Comparison of ENCODE assay signal across 8 mouse cellular contexts in the genomic region with DNA sequence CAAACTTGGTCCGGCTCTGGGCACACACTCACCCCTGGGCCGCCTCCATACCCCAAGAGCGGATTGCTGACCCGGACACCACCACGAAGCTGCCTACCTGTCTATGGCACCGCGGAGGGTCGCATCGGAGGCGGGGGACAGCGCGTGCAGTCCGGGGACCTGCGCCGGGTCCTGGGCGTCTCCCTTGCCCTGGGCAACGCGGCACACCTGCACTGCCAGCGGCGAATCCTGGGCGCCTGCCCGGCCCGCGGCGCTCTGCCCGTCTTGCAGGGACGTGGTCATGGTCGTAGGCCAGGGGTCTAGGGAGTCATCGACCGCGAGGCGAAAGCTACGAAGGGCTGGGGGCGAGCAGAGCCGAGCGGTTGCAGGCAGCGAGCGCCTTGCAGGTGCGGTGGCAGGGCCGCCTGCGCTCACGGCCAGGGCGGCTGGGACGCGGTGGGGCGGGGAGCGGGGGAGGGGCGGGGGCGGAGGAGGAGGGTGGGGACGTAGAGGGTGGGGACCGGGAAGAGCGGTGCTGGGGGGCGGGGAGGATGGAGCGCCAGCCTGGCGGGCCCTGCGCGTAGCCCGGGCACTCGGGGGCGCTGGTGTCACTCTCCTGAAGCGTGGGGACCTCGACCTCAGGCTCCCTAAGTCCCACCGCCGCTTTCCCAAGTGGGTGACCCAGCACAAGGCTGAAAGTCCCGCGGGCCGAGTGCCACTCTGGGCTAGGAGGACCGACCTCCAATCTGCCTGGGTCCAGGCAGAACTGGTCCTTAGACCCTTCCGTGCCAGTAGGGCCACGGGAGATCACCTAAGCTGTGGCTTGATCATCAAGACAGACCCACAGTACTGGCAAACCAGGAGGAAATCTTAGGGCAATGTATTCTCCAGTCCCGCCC. TPM values are rescaled to one million over a fixed set of nuclear protein-coding genes. Genes with fewer than 3 reads are reported as not detected.
DNase-seq lines count a peak whose midpoint lies in the region; ATAC-seq and TF ChIP-seq lines count a peak whose summit lies in the region.

No protein-coding gene starts in this region.

- no peak for TF ChIP-seq EP300 in liver, postnatal 0 days (IDR thresholded peaks at IDR 0.05; ENCODE audit: low read depth)

- peak overlapping the region; percentile 88 for H3K4me3 ChIP-seq in E14TG2a.4 (replicated peaks; ENCODE audit: low read length)
- peak overlapping the region; percentile 68 for H3K4me3 ChIP-seq in forebrain, embryonic 13.5 days
- H3K4me3 ChIP-seq in heart, embryonic 16.5 days (ENCODE audit: low read length): peak overlapping the region; percentile 93
- peak overlapping the region; percentile 71 for H3K4me3 ChIP-seq in liver, postnatal 0 days (ENCODE audit: low read depth, low read length)
- peak overlapping the region; percentile 76 for H3K4me3 ChIP-seq in olfactory bulb, adult 2 months (ENCODE audit: insufficient read depth, low read depth, low read length)

- H3K27ac ChIP-seq in forebrain, embryonic 13.5 days: no peak overlapping the region
- H3K27ac ChIP-seq in heart, embryonic 16.5 days (ENCODE audit: low read length): peak overlapping the region; percentile 89
- H3K27ac ChIP-seq in liver, postnatal 0 days (ENCODE audit: low read depth): peak overlapping the region; percentile 66
- H3K27ac ChIP-seq in olfactory bulb, adult 2 months (ENCODE audit: insufficient read depth, low read depth, low read length): peak overlapping the region; percentile 59

- no peak for TF ChIP-seq CTCF in E14TG2a.4 (conservative IDR thresholded peaks at IDR 0.05; ENCODE audit: low read length)
- TF ChIP-seq CTCF in liver, postnatal 0 days (IDR thresholded peaks at IDR 0.05; ENCODE audit: low read depth): peak; percentile 52
- 0 out of 2 replicates have a peak, but pooled peaks have one; percentile 34 for TF ChIP-seq CTCF in olfactory bulb, adult 2 months (IDR thresholded peaks at IDR 0.05; ENCODE audit: insufficient read depth, low read depth, low read length)

- peak; percentile 91 for ATAC-seq in forebrain, embryonic 13.5 days
- peak; percentile 94 for ATAC-seq in heart, embryonic 16.5 days (replicated peaks; ENCODE audit: extremely low read depth, insufficient read depth, low FRiP score)
- peak; percentile 93 for ATAC-seq in liver, postnatal 0 days

- no peaks in the 10 kb centered on the region for H3K9me3 ChIP-seq in E14TG2a.4 (ENCODE audit: low read length)
- H3K9me3 ChIP-seq in forebrain, embryonic 13.5 days (replicated peaks): no peaks in the 10 kb centered on the region
- H3K9me3 ChIP-seq in heart, embryonic 16.5 days (replicated peaks; ENCODE audit: control insufficient read depth, low read length): no peaks in the 10 kb centered on the region
- no peaks in the 10 kb centered on the region for H3K9me3 ChIP-seq in liver, postnatal 0 days (ENCODE audit: low read length)

- no peak for TF ChIP-seq POLR2A in olfactory bulb, adult 2 months (IDR thresholded peaks at IDR 0.05; ENCODE audit: insufficient read depth, low read depth, low read length)

- H3K36me3 ChIP-seq in E14TG2a.4 (ENCODE audit: insufficient read depth, low read length): no peaks in the 10 kb centered on the region
- H3K36me3 ChIP-seq in forebrain, embryonic 13.5 days (ENCODE audit: poor library complexity, severe bottlenecking): no peaks in the 10 kb centered on the region
- H3K36me3 ChIP-seq in heart, embryonic 16.5 days (ENCODE audit: control insufficient read depth, insufficient read depth): peaks cover 6% of the 10 kb centered on the region; the same call in 1 of the 2 replicates
- H3K36me3 ChIP-seq in liver, postnatal 0 days (replicated peaks; ENCODE audit: insufficient read depth, low read length): no peaks in the 10 kb centered on the region

- 1% methylated on average over 62 of the region's 71 CpGs for WGBS in forebrain, embryonic 13.5 days
- WGBS in heart, embryonic 16.5 days: under 1% methylated on average over 67 of the region's 71 CpGs
- WGBS in liver, postnatal 0 days (ENCODE audit: insufficient replicate concordance): 2% methylated on average over 61 of the region's 71 CpGs
- WGBS in olfactory bulb, adult 2 months: under 1% methylated on average over 66 of the region's 71 CpGs

- peak overlapping the region; percentile 98 for H3K4me2 ChIP-seq in forebrain, embryonic 13.5 days
- peak overlapping the region; percentile 90 for H3K4me2 ChIP-seq in heart, embryonic 16.5 days (ENCODE audit: low read depth, low read length)
- H3K4me2 ChIP-seq in liver, postnatal 0 days (ENCODE audit: low read depth, low read length): peak overlapping the region; percentile 93

- peaks cover 47% of the 10 kb centered on the region for H3K27me3 ChIP-seq in E14TG2a.4 (ENCODE audit: insufficient read depth, low read length)
- H3K27me3 ChIP-seq in forebrain, embryonic 13.5 days: peaks cover 6% of the 10 kb centered on the region; the same call in 1 of the 2 replicates
- no peaks in the 10 kb centered on the region for H3K27me3 ChIP-seq in heart, embryonic 16.5 days (ENCODE audit: control insufficient read depth, insufficient read depth, low read length)
- H3K27me3 ChIP-seq in liver, postnatal 0 days (ENCODE audit: insufficient read depth, low read length): 0 out of 2 replicates have a peak, but pooled peaks cover 2% of the 10 kb centered on the region

- peaks cover 9% of the 10 kb centered on the region for H3K4me1 ChIP-seq in E14TG2a.4 (replicated peaks; ENCODE audit: low read depth, low read length)
- H3K4me1 ChIP-seq in forebrain, embryonic 13.5 days: no peaks in the 10 kb centered on the region
- H3K4me1 ChIP-seq in heart, embryonic 16.5 days (ENCODE audit: control insufficient read depth, insufficient read depth, low read length): peaks cover 14% of the 10 kb centered on the region; the same call in 1 of the 2 replicates
- H3K4me1 ChIP-seq in liver, postnatal 0 days (ENCODE audit: insufficient read depth): no peaks in the 10 kb centered on the region
- H3K4me1 ChIP-seq in olfactory bulb, adult 2 months (ENCODE audit: control insufficient read depth, insufficient read depth, low read length): peaks cover 5% of the 10 kb centered on the region; the same call in 1 of the 2 replicates

- H3K9ac ChIP-seq in forebrain, embryonic 13.5 days: peak overlapping the region; percentile 77
- H3K9ac ChIP-seq in heart, embryonic 16.5 days (ENCODE audit: low read length): peak overlapping the region; percentile 95
- peak overlapping the region; percentile 77 for H3K9ac ChIP-seq in liver, postnatal 0 days (replicated peaks)

- DNase-seq in c-Kit-positive CD71-negative TER-119-negative erythroid progenitor cells, embryonic 14.5 days (ENCODE audit: low read depth): peak; percentile 19
- peak; percentile 70 to 87 for DNase-seq in kidney, postnatal 25 days
- peak; percentile 79 for DNase-seq in liver, postnatal 0 days
- peak; percentile 23 to 42 for DNase-seq in thymus, postnatal 10 days (ENCODE audit: low spot score in 2 of 2)

RNA-seq across cellular contexts. Expression of a gene that starts 2.2 kb away (rescaled TPM):
- 9.8 and 11.4 TPM in 2 replicates for polyA plus RNA-seq in forebrain, embryonic 13.5 days (2015; fragmentation: Nextera tagmentation; extraction: Ambion mirVana)
- 121 and 135 TPM in 2 replicates for polyA plus RNA-seq in heart, embryonic 16.5 days (2015; fragmentation: Nextera tagmentation; extraction: Ambion mirVana)
- 39.9 and 45.7 TPM in 2 replicates for polyA plus RNA-seq in liver, postnatal 0 days (2015; fragmentation: Nextera tagmentation; extraction: Ambion mirVana)
- polyA plus RNA-seq in olfactory bulb, adult 2 months (2012; ENCODE audit: insufficient read depth, insufficient read length, low replicate concordance, missing spikeins): not detected in 2 replicates

Comparison
In these comparisons a context has a peak if more than half of its experiments do, and no peak if none do; other contexts are left out.
1. DNase-seq: peak in every context shown above with its lines; median percentile 79 in liver, postnatal 0 days; 78 in kidney, postnatal 25 days; 32 in thymus, postnatal 10 days; 19 in c-Kit-positive CD71-negative TER-119-negative erythroid progenitor cells, embryonic 14.5 days.
2. RNA of a gene that starts 2.2 kb away (polyA plus RNA-seq): 121 to 135 TPM in heart, embryonic 16.5 days, 39.9 to 45.7 TPM in liver, postnatal 0 days and 9.8 to 11.4 TPM in forebrain, embryonic 13.5 days; not detected in olfactory bulb, adult 2 months; every median in the first group is over 10 times any median in the second.
3. Peak in every context shown above with its lines, with median percentiles within 50 percentile points of each other: H3K4me3 ChIP-seq, ATAC-seq, H3K4me2 ChIP-seq and H3K9ac ChIP-seq.